Mouse (Mus musculus) liver, embryonic 12.5 days (tissue): ENCODE measurements around the gene Aanat. TPM values are rescaled to one million over a fixed set of nuclear protein-coding genes. Genes with fewer than 3 reads are reported as not detected.
A peak's percentile ranks its signal among the peaks of the same experiment; 100 is the strongest.

ENCODE experiments used
- ATAC-seq: fragments of 200-750 bp; cut with Nextera tagmentation; 2 replicates; pipeline ENCODE4 v1.8.0; 2017; ENCODE audit warnings: moderate number of reproducible peaks, mild to moderate bottlenecking, moderate library complexity
- H3K27ac ChIP-seq: fragments of 300-500 bp; sonication (generic); 2 replicates; pipeline ENCODE4 v1.5.1; 2016; ENCODE audit warnings: mild to moderate bottlenecking
- H3K27me3 ChIP-seq: fragments of 300-500 bp; sonication (generic); replicated peaks from 2 replicates; pipeline ENCODE4 v1.6.1; 2016; ENCODE audit warnings: mild to moderate bottlenecking, moderate library complexity
- H3K36me3 ChIP-seq: fragments of 300-500 bp; sonication (generic); 2 replicates; pipeline ENCODE4 v1.6.1; 2016; ENCODE audit warnings: mild to moderate bottlenecking, moderate library complexity
- H3K4me1 ChIP-seq: fragments of 300-500 bp; sonication (generic); 2 replicates; pipeline ENCODE4 v1.6.1; 2016
- H3K4me2 ChIP-seq: fragments of 300-500 bp; sonication (generic); 2 replicates; pipeline ENCODE4 v1.6.1; 2016; ENCODE audit warnings: mild to moderate bottlenecking, moderate library complexity
- H3K4me3 ChIP-seq: fragments of 300-500 bp; sonication (generic); 2 replicates; pipeline ENCODE4 v1.5.1; 2016; ENCODE audit warnings: mild to moderate bottlenecking, moderate library complexity
- H3K9ac ChIP-seq: fragments of 300-500 bp; sonication (generic); 2 replicates; pipeline ENCODE4 v1.6.1; 2016; ENCODE audit warnings: mild to moderate bottlenecking, moderate library complexity
- H3K9me3 ChIP-seq: fragments of 300-500 bp; sonication (generic); replicated peaks from 2 replicates; pipeline ENCODE4 v1.6.1; 2016; ENCODE audit warnings: mild to moderate bottlenecking, moderate library complexity
- WGBS: fragments of 180-500 bp; shearing (Covaris S2); methylation state at CpG from one replicate; pipeline ENCODE4 v1.1.7; 2016; ENCODE audit not compliant: insufficient replicate concordance; 5-methylcytosine and 5-hydroxymethylcytosine counted together
- polyA plus RNA-seq: library from polyadenylated mRNA; unstranded; fragments of >200 nt; fragmentation: Nextera tagmentation; extraction: Ambion mirVana; gene quantifications from 2 replicates; pipeline ENCODE4 v1.2.1, GENCODE M21; 2016

The Aanat gene
- polyA plus RNA-seq, 1 experiment from 2014 or later, result not detected

DNA sequence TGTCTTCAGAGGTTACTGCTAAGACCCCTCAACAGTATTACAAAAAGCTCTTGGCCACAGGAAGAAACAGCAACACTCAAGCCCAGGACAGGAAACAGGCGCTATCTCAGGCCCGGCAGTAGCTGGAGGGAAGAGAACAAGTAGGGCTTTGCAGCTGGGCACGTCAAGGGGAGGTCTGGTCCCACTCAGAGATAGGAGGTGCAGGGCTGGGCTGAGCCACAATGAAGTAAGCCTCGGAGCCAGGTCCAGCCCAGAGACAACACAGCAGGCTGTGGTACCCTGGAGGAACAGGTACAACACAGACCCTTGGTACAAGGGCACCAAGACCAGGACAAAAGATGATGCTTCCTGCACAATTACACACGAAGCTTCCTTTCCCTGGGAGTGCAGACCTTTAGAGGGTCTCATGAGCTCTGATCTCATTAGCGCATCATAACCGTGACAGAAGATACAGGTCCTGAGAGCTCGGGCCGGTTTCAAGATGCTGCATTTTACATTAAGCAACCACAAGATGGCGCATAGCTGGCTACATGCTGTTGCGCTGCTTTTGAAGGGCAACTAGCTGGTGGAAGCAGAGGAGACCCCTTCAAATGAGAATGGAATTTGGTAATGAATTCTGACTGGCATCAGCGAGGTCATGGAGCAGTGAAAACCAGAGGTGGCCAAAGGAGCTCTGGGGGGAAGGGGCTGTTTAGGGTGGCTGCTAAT, 31.9 kb upstream of the Aanat start:
- Histone ChIP-seq H3K4me1 (peaks cover 88% of the 10 kb centered on the region), H3K27me3 (no peaks in the 10 kb centered on the region), H3K4me2 (no peak overlapping the region), H3K27ac (peak overlapping the region; percentile 23; the same call in 1 of the 2 replicates), H3K9ac (no peak overlapping the region), H3K9me3 (no peaks in the 10 kb centered on the region), H3K4me3 (no peak overlapping the region), H3K36me3 (0 out of 2 replicates have a peak, but pooled peaks cover 4% of the 10 kb centered on the region)
- WGBS, result 19% methylated on average over 12 of the region's 12 CpGs
- no peak for ATAC-seq

DNA sequence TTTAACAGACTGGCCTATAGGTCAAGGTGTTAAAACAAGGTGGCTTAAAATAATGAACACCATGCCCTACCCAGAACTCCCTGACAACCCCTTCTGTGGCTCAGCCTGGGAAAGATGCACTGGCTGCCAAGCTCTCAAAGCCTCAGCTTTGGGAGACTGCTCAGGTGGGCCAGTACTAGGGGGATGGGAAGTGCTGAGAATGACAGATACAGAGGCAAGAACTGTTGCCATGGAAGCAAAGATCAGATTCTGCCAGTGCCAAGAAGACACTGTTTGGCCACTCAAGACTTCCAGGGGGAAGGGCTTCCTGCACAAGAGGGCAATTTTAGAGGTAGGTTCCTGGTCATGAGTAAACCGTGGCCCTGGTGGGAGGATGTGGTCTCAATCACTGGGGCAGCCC, 30.7 kb upstream of the Aanat start:
- 40% methylated on average over 1 of the region's 1 CpGs for WGBS
- Histone ChIP-seq H3K4me2 (no peak overlapping the region), H3K36me3 (0 out of 2 replicates have a peak, but pooled peaks cover 4% of the 10 kb centered on the region), H3K4me3 (no peak overlapping the region), H3K9ac (no peak overlapping the region), H3K4me1 (peaks cover 80% of the 10 kb centered on the region), H3K27ac (no peak overlapping the region), H3K9me3 (no peaks in the 10 kb centered on the region), H3K27me3 (no peaks in the 10 kb centered on the region)
- ATAC-seq, result no peak

GRCm38 (mm10) chr11:116556308-116556707, 29.9 kb upstream of the Aanat start:
- Histone ChIP-seq H3K9ac (no peak overlapping the region), H3K4me3 (no peak overlapping the region), H3K4me1 (peaks cover 72% of the 10 kb centered on the region), H3K4me2 (no peak overlapping the region), H3K36me3 (0 out of 2 replicates have a peak, but pooled peaks cover 4% of the 10 kb centered on the region), H3K27me3 (no peaks in the 10 kb centered on the region), H3K9me3 (no peaks in the 10 kb centered on the region), H3K27ac (no peak overlapping the region; the same call in 1 of the 2 replicates)
- 62% methylated on average over 6 of the region's 6 CpGs for WGBS
- ATAC-seq, result no peak

- H3K4me1 ChIP-seq, result peaks cover 54% of the 10 kb centered on the region
- H3K27ac ChIP-seq, result no peak overlapping the region
- no peak overlapping the region for H3K9ac ChIP-seq
- H3K9me3 ChIP-seq, result no peaks in the 10 kb centered on the region
- no peak overlapping the region for H3K4me2 ChIP-seq
- ATAC-seq, result peak; percentile 42
- 65% methylated on average over 7 of the region's 7 CpGs for WGBS
- H3K27me3 ChIP-seq, result no peaks in the 10 kb centered on the region
- no peaks in the 10 kb centered on the region for H3K36me3 ChIP-seq
- no peak overlapping the region for H3K4me3 ChIP-seq
Measured at GRCm38 (mm10) chr11:116565283-116566041, 20.8 kb upstream of the Aanat start.

GRCm38 (mm10) chr11:116567531-116567930, 18.7 kb upstream of the Aanat start:
- H3K27me3 ChIP-seq, result no peaks in the 10 kb centered on the region
- peaks cover 74% of the 10 kb centered on the region for H3K4me1 ChIP-seq
- peaks cover 6% of the 10 kb centered on the region; the same call in 1 of the 2 replicates for H3K36me3 ChIP-seq
- no peak overlapping the region for H3K9ac ChIP-seq
- H3K4me2 ChIP-seq, result no peak overlapping the region
- H3K4me3 ChIP-seq, result no peak overlapping the region
- H3K27ac ChIP-seq, result no peak overlapping the region
- no peaks in the 10 kb centered on the region for H3K9me3 ChIP-seq
- WGBS, result 89% methylated on average over 8 of the region's 8 CpGs
- no peak for ATAC-seq

- peak overlapping the region; percentile 80 for H3K4me2 ChIP-seq
- peak overlapping the region; percentile 61 for H3K9ac ChIP-seq
- 81% methylated on average over 7 of the region's 7 CpGs for WGBS
Measured at GRCm38 (mm10) chr11:116570821-116571220, 15.4 kb upstream of the Aanat start.

DNA sequence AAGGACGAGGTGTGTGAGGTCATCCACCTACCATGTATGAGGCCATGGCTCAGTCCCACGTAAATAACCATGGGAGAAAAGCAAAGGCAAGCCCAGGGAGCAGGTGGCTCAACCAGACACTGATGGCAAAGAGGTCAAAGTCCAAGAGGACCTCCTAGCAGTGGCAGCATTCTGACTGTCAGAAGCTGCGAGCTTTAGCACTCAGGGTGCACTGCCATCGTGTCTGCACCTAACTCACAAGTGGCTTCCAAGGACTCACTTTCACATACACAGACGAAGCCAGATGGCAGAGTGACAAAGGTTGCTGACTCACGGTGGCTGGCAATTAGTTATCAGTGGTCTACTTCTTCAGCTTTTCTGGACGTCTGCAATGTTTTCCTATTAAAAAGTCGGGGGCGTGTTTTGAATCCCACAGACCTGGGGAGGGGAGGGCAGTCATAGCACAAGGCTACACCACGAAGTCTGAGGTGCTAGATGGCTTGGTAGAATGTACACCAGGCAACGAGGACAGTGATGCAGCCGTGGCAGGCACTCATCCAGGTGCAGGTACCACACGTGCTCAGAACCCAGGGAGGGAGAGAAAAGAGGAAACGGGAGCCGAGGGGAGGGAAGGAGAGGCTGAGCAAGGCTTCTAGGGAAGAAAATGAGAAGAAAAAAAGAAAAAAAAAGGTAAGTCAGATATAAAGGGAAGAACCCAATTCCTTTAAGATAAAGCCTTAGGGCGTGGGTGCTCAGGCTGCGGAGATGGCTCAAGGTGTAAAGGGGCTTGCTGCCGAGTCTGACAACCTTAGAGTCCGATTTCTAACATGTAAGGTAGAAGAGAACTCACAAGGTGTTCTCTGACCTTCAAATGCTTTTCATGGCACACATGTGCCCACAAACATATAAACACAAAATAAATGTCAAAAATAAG, 14.2 kb upstream of the Aanat start:
- H3K4me2 ChIP-seq, result peak overlapping the region; percentile 80
- peak overlapping the region; percentile 43 for H3K4me3 ChIP-seq
- peaks cover 9% of the 10 kb centered on the region; the same call in 1 of the 2 replicates for H3K36me3 ChIP-seq
- H3K9ac ChIP-seq, result peak overlapping the region; percentile 61
- 38% methylated on average over 19 of the region's 19 CpGs for WGBS
- peaks cover 95% of the 10 kb centered on the region for H3K4me1 ChIP-seq
- H3K27me3 ChIP-seq, result no peaks in the 10 kb centered on the region
- H3K9me3 ChIP-seq, result no peaks in the 10 kb centered on the region
- ATAC-seq, result peak; percentile 72
- peak overlapping the region; percentile 97 for H3K27ac ChIP-seq

More at GRCm38 (mm10) chr11:116570821-116571220, 15.4 kb upstream of the Aanat start:
- Histone ChIP-seq H3K9me3 (no peaks in the 10 kb centered on the region), H3K4me1 (peaks cover 94% of the 10 kb centered on the region), H3K4me3 (no peak overlapping the region), H3K27ac (peak overlapping the region; percentile 97), H3K36me3 (peaks cover 6% of the 10 kb centered on the region; the same call in 1 of the 2 replicates), H3K27me3 (no peaks in the 10 kb centered on the region)
- ATAC-seq, result no peak

DNA sequence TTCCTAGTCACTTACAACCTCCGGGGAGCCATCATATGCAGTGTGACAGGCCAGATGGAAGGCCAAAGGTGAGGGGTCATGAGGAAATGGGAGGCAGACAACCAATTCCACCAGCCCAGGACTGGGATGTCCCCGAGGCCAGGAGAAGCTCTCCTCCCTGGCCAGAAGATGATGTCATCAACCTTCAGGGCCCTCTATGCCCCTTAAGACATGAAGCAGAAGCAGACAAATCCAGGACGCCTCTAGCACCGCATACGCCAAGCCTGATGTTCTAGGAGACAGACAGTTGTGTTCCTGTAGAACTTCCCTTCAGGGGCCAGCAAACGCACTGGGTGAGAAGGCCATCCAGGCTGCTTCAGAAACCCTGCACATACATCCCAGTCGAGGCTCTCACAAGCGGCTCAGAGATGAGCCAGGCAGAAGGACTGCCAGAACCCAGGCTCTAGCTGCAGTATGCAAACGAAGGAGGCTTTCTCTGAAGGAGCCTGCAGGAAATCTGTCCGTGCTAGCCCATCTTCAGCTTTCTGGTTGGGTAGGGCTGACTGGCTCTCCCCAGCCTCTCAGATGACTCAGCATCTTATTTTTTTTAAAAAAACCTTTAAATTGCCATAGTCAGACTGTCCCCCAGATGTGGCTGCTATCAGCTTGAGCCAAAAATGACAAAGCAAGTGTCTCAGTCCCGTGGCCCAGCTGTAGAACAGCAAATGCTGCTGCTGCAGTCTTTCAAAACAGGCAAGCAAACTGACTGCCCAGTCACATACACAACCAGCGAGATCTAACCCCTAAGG, 13.3 kb upstream of the Aanat start:
- Histone ChIP-seq H3K36me3 (peaks cover 13% of the 10 kb centered on the region; the same call in 1 of the 2 replicates), H3K4me3 (peak overlapping the region; percentile 43), H3K27ac (peak overlapping the region; percentile 97), H3K4me2 (peak overlapping the region; percentile 80), H3K9me3 (no peaks in the 10 kb centered on the region), H3K9ac (peak overlapping the region; percentile 61), H3K4me1 (peaks cover 94% of the 10 kb centered on the region), H3K27me3 (no peaks in the 10 kb centered on the region)
- 25% methylated on average over 12 of the region's 12 CpGs for WGBS
- peak; percentile 86 for ATAC-seq

GRCm38 (mm10) chr11:116574486-116574885, 11.7 kb upstream of the Aanat start:
- ATAC-seq, result no peak
- H3K36me3 ChIP-seq, result peaks cover 25% of the 10 kb centered on the region
- H3K9ac ChIP-seq, result peak overlapping the region; percentile 61
- H3K4me2 ChIP-seq, result peak overlapping the region; percentile 80
- peaks cover 96% of the 10 kb centered on the region for H3K4me1 ChIP-seq
- H3K9me3 ChIP-seq, result no peaks in the 10 kb centered on the region
- no peaks in the 10 kb centered on the region for H3K27me3 ChIP-seq
- whole genome bisulfite sequencing, result 74% methylated on average over 6 of the region's 6 CpGs
- peak overlapping the region; percentile 26; the same call in 1 of the 2 replicates for H3K4me3 ChIP-seq
- peak overlapping the region; percentile 97 for H3K27ac ChIP-seq

- peak overlapping the region; percentile 97 for H3K27ac ChIP-seq
- 58% methylated on average over 6 of the region's 6 CpGs for WGBS
Measured at GRCm38 (mm10) chr11:116574982-116575381, 11.2 kb upstream of the Aanat start.

DNA sequence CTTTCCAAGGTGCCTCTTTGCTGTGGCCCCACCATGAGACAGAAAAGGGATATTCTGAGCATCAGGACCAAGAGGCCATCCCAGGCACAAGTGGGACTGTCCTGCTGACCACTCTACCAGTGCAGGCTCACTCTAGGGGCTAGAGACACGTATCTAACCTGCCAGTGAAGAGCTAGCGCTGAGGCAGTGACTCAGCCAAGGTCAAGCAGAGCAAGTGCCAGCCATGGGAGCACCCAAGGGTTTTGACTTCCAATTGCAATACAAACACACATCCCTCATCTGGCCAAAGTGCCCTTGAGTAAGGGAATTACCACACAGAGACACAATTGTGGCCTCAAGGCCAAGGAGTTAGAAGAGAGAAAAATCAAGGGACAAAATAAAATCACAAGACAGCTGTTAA, 10.8 kb upstream of the Aanat start:
- no peak for ATAC-seq
- Histone ChIP-seq H3K4me3 (peak overlapping the region; percentile 0; the same call in 1 of the 2 replicates), H3K9ac (peak overlapping the region; percentile 61), H3K4me1 (peaks cover 96% of the 10 kb centered on the region), H3K4me2 (peak overlapping the region; percentile 80), H3K27me3 (no peaks in the 10 kb centered on the region), H3K27ac (peak overlapping the region; percentile 97), H3K9me3 (no peaks in the 10 kb centered on the region), H3K36me3 (peaks cover 26% of the 10 kb centered on the region)
- 78% methylated on average over 2 of the region's 2 CpGs for WGBS

More at GRCm38 (mm10) chr11:116574982-116575381, 11.2 kb upstream of the Aanat start:
- peak overlapping the region; percentile 61 for H3K9ac ChIP-seq
- peaks cover 26% of the 10 kb centered on the region for H3K36me3 ChIP-seq
- no peaks in the 10 kb centered on the region for H3K27me3 ChIP-seq
- no peaks in the 10 kb centered on the region for H3K9me3 ChIP-seq
- ATAC-seq, result no peak
- peaks cover 96% of the 10 kb centered on the region for H3K4me1 ChIP-seq
- peak overlapping the region; percentile 80 for H3K4me2 ChIP-seq
- peak overlapping the region; percentile 26 for H3K4me3 ChIP-seq
